Mouse (Mus musculus) small intestine, adult 2 months (tissue): ENCODE data around the gene Strip1.

ENCODE experiments used
- CTCF ChIP-seq: fragments of 200-500 bp; IDR thresholded peaks from 2 replicates; pipeline ENCODE4 v1.5.1; 2012; ENCODE audit warnings: low read depth, mild to moderate bottlenecking, control low read depth, inconsistent platforms, low read length, moderate library complexity, mixed read lengths; ENCODE audit not compliant: insufficient replicate concordance, insufficient read length; ENCODE audit errors: extremely low read depth
- POLR2A ChIP-seq: fragments of 200-500 bp; IDR thresholded peaks from 2 replicates; pipeline ENCODE4 v1.6.1; 2012; ENCODE audit warnings: low read depth, mild to moderate bottlenecking, control low read depth, inconsistent platforms, low read length, moderate library complexity

GRCm38 (mm10) chr3:107607221-107607620 is 24.3 kb downstream of the Strip1 start:
- TF ChIP-seq POLR2A (no peak), CTCF (no peak)
